8 mouse cellular contexts compared by ENCODE assay signal in the genomic region with DNA sequence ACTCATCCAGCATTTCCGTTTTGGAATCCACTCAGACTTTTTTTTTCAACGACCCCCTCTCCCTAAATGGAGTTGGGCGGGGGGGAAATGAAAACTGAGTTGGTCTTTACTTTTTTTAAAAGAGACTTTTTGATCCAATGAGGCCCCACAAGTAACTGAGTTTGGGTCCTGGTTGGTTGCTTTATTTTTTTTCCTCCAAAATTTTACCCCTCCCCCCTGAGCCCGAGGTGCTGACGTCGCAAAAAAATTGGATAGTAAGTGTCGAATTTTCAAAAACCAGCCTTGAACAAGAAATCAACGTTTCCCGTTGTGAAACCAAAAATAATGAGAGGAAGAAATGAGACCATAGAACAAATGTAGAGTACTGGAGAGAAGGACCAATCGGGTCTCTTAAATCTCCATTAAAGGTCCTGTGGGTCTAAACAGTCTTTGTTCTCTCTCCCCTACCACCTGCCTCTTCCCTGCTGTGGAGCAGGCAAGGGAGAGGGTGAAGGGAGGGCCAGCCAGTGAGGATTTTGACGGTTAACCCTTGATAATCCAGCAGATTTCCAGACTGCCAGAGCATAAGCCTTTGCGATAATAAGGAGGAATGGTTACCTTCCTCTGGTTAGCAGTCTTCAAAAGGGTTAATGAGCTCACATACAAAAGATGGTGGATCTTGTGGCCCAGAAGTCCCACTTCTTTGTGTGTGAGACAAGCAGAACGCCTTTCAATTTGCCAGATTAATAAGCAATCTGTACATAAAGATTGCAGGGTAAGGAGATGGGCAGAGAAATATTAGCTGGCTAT. TPM values are rescaled to one million over a fixed set of nuclear protein-coding genes. Genes with fewer than 3 reads are reported as not detected.
A peak's percentile ranks its signal among the peaks of the same experiment; 100 is the strongest.
DNase-seq lines count a peak whose midpoint lies in the region; ATAC-seq and TF ChIP-seq lines count a peak whose summit lies in the region.

No protein-coding gene starts in this region.

- TF ChIP-seq POLR2A in spleen, adult 2 months (IDR thresholded peaks at IDR 0.05; ENCODE audit: low read depth, low read length), result no peak; the same call in none of the 2 replicates

- WGBS in heart, postnatal 0 days, result under 1% methylated on average over 13 of the region's 13 CpGs
- WGBS in spleen, adult 2 months, result under 1% methylated on average over 13 of the region's 13 CpGs

- H3K9ac ChIP-seq in heart, postnatal 0 days (replicated peaks; ENCODE audit: low read depth, low read length), result peak overlapping the region; percentile 99

- no peak for ATAC-seq in CD4-positive, CD25-positive, alpha-beta regulatory T cell, adult 4 months
- peak; percentile 6; the same call in 1 of the 2 replicates for ATAC-seq in heart, postnatal 0 days (ENCODE audit: insufficient read depth, low read depth)

- peak overlapping the region; percentile 91 for H3K4me3 ChIP-seq in heart, postnatal 0 days (ENCODE audit: low read depth, low read length)
- H3K4me3 ChIP-seq in layer of hippocampus, adult 2 months, result peak overlapping the region; percentile 89
- peak overlapping the region; percentile 86 for H3K4me3 ChIP-seq in spleen, adult 2 months (ENCODE audit: extremely low read depth, insufficient read depth, insufficient read length)

- H3K27ac ChIP-seq in heart, postnatal 0 days (ENCODE audit: low read depth), result peak overlapping the region; percentile 99
- H3K27ac ChIP-seq in layer of hippocampus, adult 2 months, result peak overlapping the region; percentile 100
- peak overlapping the region; percentile 97 for H3K27ac ChIP-seq in spleen, adult 2 months (ENCODE audit: insufficient read depth, low read length)

- H3K4me2 ChIP-seq in heart, postnatal 0 days (ENCODE audit: low read depth, low read length), result peak overlapping the region; percentile 89

- H3K27me3 ChIP-seq in heart, postnatal 0 days (ENCODE audit: control insufficient read depth, insufficient read depth, low read length), result no peaks in the 10 kb centered on the region
- no peaks in the 10 kb centered on the region for H3K27me3 ChIP-seq in spleen, adult 2 months (ENCODE audit: control insufficient read depth, insufficient read depth, low read length)

- no peak; the same call in 1 of the 2 replicates for TF ChIP-seq EP300 in heart, postnatal 0 days (IDR thresholded peaks at IDR 0.05; ENCODE audit: low read depth)

- peaks cover 18% of the 10 kb centered on the region; the same call in 1 of the 2 replicates for H3K4me1 ChIP-seq in heart, postnatal 0 days (ENCODE audit: control insufficient read depth, insufficient read depth)
- peaks cover 8% of the 10 kb centered on the region for H3K4me1 ChIP-seq in spleen, adult 2 months (ENCODE audit: control insufficient read depth, insufficient read depth, insufficient read length)

- peaks cover 25% of the 10 kb centered on the region for H3K36me3 ChIP-seq in heart, postnatal 0 days (replicated peaks; ENCODE audit: control insufficient read depth, insufficient read depth, low read length)
- H3K36me3 ChIP-seq in spleen, adult 2 months (ENCODE audit: control insufficient read depth, insufficient read depth, low read length), result peaks cover 14% of the 10 kb centered on the region

- peak; percentile 68 for DNase-seq in CD4-positive, CD25-positive, alpha-beta regulatory T cell, adult 2 months (ENCODE audit: low read depth, low spot score)
- DNase-seq in MN1 (ENCODE audit: low spot score), result peak; percentile 67
- peak; percentile 73 for DNase-seq in embryo, embryonic 9.5 days (ENCODE audit: extremely low spot score)
- DNase-seq in heart, postnatal 0 days (ENCODE audit: low spot score), result peak; percentile 84
- peak; percentile 45 to 78 for DNase-seq in layer of hippocampus, adult 2 months (ENCODE audit: low spot score in 2 of 2)
- peak; percentile 57 for DNase-seq in lung, postnatal 25 days (ENCODE audit: low spot score)
- peak in 1 of 2 experiments; percentile 52 for DNase-seq in spleen, adult 2 months (ENCODE audit: low read depth in 1 of 2, low spot score in 2 of 2)

- H3K9me3 ChIP-seq in heart, postnatal 0 days (replicated peaks; ENCODE audit: control insufficient read depth, low read length), result no peaks in the 10 kb centered on the region

- TF ChIP-seq CTCF in heart, postnatal 0 days (IDR thresholded peaks at IDR 0.05; ENCODE audit: low read depth), result no peak
- no peak for TF ChIP-seq CTCF in layer of hippocampus, adult 2 months (conservative IDR thresholded peaks at IDR 0.05)
- TF ChIP-seq CTCF in spleen, adult 2 months (IDR thresholded peaks at IDR 0.05; ENCODE audit: extremely low read depth, insufficient read depth, insufficient read length, insufficient replicate concordance), result no peak

RNA-seq across cellular contexts. Expression of gene Ppp1r10, which starts 1.4 kb away (rescaled TPM):
- 10 to 100 TPM; 44.9 to 53.5 TPM for polyA plus RNA-seq in CD4-positive, CD25-positive, alpha-beta regulatory T cell, adult 4 months (2017; shearing (Covaris generic))
- total RNA-seq in heart, postnatal 0 days (2014; rRNA removed; ENCODE audit: low replicate concordance), result 11.2 and 20.7 TPM in 2 replicates
- 14.8 and 20.2 TPM in 2 replicates for polyA plus RNA-seq in heart, postnatal 0 days (2015; fragmentation: Nextera tagmentation; extraction: Ambion mirVana)
- total RNA-seq in layer of hippocampus, adult 2 months (2021), result 10 to 100 TPM; 83.2 to 83.8 TPM
- 26.1 and 27.1 TPM in 2 replicates for polyA plus RNA-seq in spleen, adult 2 months (2012; rRNA removed)

RNA-seq across cellular contexts. Expression of gene Mrps18b, which starts 1.5 kb away (rescaled TPM):
- 10 to 100 TPM; 59.8 to 82.8 TPM for polyA plus RNA-seq in CD4-positive, CD25-positive, alpha-beta regulatory T cell, adult 4 months (2017; shearing (Covaris generic))
- total RNA-seq in heart, postnatal 0 days (2014; rRNA removed; ENCODE audit: low replicate concordance), result 38.0 and 73.7 TPM in 2 replicates
- 68.6 and 77.0 TPM in 2 replicates for polyA plus RNA-seq in heart, postnatal 0 days (2015; fragmentation: Nextera tagmentation; extraction: Ambion mirVana)
- 10 to 100 TPM; 36.3 to 43.0 TPM for total RNA-seq in layer of hippocampus, adult 2 months (2021)
- polyA plus RNA-seq in spleen, adult 2 months (2012; rRNA removed), result 39.5 and 45.1 TPM in 2 replicates

RNA-seq across cellular contexts. Expression of gene Atat1, which starts 7.8 kb away (rescaled TPM):
- polyA plus RNA-seq in CD4-positive, CD25-positive, alpha-beta regulatory T cell, adult 4 months (2017; shearing (Covaris generic)), result 10 to 100 TPM; 10.3 to 16.9 TPM
- 28.6 and 31.0 TPM in 2 replicates for total RNA-seq in heart, postnatal 0 days (2014; rRNA removed; ENCODE audit: low replicate concordance)
- polyA plus RNA-seq in heart, postnatal 0 days (2015; fragmentation: Nextera tagmentation; extraction: Ambion mirVana), result 19.1 and 19.8 TPM in 2 replicates
- total RNA-seq in layer of hippocampus, adult 2 months (2021), result 10 to 100 TPM; 58.7 to 64.8 TPM
- 24.3 and 34.8 TPM in 2 replicates for polyA plus RNA-seq in spleen, adult 2 months (2012; rRNA removed)

RNA-seq across cellular contexts. Expression of gene 2310061I04Rik, which starts 20.4 kb away (rescaled TPM):
- 10 to 100 TPM; 12.6 to 15.3 TPM for polyA plus RNA-seq in CD4-positive, CD25-positive, alpha-beta regulatory T cell, adult 4 months (2017; shearing (Covaris generic))
- 32.5 and 36.6 TPM in 2 replicates for total RNA-seq in heart, postnatal 0 days (2014; rRNA removed; ENCODE audit: low replicate concordance)
- polyA plus RNA-seq in heart, postnatal 0 days (2015; fragmentation: Nextera tagmentation; extraction: Ambion mirVana), result 51.9 and 53.1 TPM in 2 replicates
- total RNA-seq in layer of hippocampus, adult 2 months (2021), result 10 to 100 TPM; 53.4 to 62.4 TPM
- 35.4 and 39.9 TPM in 2 replicates for polyA plus RNA-seq in spleen, adult 2 months (2012; rRNA removed)

RNA-seq across cellular contexts. Expression of gene Dhx16, which starts 38.0 kb away (rescaled TPM):
- polyA plus RNA-seq in CD4-positive, CD25-positive, alpha-beta regulatory T cell, adult 4 months (2017; shearing (Covaris generic)), result 10 to 100 TPM; 13.4 to 39.3 TPM
- 18.2 and 24.1 TPM in 2 replicates for total RNA-seq in heart, postnatal 0 days (2014; rRNA removed; ENCODE audit: low replicate concordance)
- polyA plus RNA-seq in heart, postnatal 0 days (2015; fragmentation: Nextera tagmentation; extraction: Ambion mirVana), result 14.9 and 15.0 TPM in 2 replicates
- total RNA-seq in layer of hippocampus, adult 2 months (2021), result 10 to 100 TPM; 28.1 to 31.3 TPM
- 79.1 and 85.7 TPM in 2 replicates for polyA plus RNA-seq in spleen, adult 2 months (2012; rRNA removed)
